Mouse (Mus musculus) thymus, postnatal 25 days (tissue): ENCODE measurements around the gene Gdf15.

Experiments
- DNase-seq: peaks from one replicate; pipeline ENCODE4 v3.0.0; 2022

The Gdf15 gene

GRCm38 (mm10) chr8:70627041-70627440, 5.2 kb downstream of the Gdf15 start:
- DNase-seq, result no peak

DNA sequence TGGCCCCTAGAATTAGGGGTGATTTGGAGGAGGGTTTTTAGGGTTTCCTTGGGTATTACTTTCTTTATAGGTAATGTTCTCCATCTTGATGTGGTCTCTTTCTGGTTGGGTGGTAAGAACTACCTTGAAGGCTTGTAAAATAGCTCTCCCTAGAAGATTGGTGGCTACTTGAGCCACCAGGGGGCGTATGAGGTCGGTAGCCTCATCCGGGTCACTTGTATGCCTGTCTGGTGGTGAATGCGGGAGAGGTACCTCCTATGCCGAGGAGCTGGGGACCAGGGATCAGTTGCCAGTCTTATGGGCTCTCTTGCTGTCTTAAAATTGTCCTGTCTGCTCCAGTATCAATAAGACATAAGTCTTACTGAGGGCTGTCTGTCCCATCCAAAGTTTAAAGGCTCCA, 7.2 kb downstream of the Gdf15 start:
- DNase-seq, result peak; percentile 56

DNA sequence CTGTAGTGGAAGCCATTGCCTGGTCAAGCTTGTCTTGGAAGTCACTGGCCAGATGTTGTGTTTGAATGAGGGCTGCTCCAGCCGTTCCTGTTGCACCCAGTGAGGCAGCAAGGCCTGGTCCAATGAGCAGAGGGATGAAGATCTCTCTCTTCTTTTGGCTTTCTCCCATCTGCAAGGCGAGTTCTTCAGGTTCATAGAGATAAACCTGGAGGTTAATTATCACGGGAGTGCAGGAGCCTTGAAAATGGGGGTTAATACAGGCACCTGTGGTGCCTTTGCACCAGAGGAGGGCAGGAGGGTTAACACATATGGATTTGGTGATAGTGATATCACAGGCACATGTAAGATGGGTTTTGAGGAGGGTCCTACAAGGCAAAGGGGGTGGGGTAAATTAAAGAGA, 10.0 kb downstream of the Gdf15 start:
- no peak for DNase-seq

- DNase-seq, result peak; percentile 42
Observed at GRCm38 (mm10) chr8:70618888-70619334, 13.3 kb downstream of the Gdf15 start.

GRCm38 (mm10) chr8:70617985-70618384, 14.3 kb downstream of the Gdf15 start:
- no peak for DNase-seq

DNA sequence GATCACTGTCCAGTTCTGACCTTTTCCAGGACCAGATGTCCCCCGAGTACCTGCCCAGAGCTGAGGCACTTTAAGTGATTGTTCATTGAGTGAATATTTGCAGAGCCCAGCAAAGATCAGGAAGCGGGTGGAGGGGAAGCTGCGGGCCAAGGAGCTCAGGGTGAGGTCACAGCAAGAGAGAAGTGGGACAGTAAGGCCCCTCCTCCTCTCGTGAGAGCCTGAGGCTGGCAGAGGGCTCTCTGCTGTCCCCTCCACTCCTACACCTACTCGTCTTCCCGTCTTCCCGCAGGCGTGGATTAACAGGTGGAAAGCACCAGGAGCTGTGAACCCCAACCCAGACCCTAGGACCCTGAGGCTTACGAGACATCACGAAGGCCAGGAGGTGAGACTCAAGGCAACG, 15.6 kb downstream of the Gdf15 start:
- no peak for DNase-seq

GRCm38 (mm10) chr8:70615894-70616293, 16.4 kb downstream of the Gdf15 start, which contains the start of gene Lrrc25:
Gene Lrrc25 (plus strand): TSS chr8:70616155.
- no peak for DNase-seq

- no peak for DNase-seq
Observed at GRCm38 (mm10) chr8:70615281-70615680, 17.0 kb downstream of the Gdf15 start.

GRCm38 (mm10) chr8:70614469-70614868, 17.8 kb downstream of the Gdf15 start:
- DNase-seq, result no peak

- DNase-seq, result no peak
Observed at GRCm38 (mm10) chr8:70613763-70614162, 18.5 kb downstream of the Gdf15 start.

DNA sequence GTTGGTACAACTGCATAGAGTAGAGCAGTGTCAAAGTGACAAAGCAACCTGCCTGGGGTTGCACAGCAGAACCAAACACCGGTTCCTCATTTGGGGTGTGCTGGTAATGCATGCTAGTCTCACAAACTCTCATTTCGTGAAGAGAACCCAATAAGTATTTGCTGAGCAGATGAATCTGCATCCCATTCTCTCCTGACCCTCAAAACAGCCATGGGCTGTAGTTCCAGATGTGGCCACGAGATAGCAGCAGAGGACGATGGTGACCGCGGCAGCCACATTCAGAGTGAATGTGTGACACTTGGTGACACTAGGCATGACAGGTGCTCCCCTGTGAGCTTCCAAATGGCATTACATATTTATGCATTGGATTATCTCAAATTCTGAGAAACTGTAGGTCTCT, 20.4 kb downstream of the Gdf15 start:
- peak; percentile 94 for DNase-seq

- peak; percentile 92 for DNase-seq
Observed at GRCm38 (mm10) chr8:70610796-70611771, 21.2 kb downstream of the Gdf15 start.

GRCm38 (mm10) chr8:70609849-70610795, 22.1 kb downstream of the Gdf15 start:
- peak; percentile 82 for DNase-seq

GRCm38 (mm10) chr8:70609368-70609848, 22.8 kb downstream of the Gdf15 start:
- peak; percentile 90 for DNase-seq

DNA sequence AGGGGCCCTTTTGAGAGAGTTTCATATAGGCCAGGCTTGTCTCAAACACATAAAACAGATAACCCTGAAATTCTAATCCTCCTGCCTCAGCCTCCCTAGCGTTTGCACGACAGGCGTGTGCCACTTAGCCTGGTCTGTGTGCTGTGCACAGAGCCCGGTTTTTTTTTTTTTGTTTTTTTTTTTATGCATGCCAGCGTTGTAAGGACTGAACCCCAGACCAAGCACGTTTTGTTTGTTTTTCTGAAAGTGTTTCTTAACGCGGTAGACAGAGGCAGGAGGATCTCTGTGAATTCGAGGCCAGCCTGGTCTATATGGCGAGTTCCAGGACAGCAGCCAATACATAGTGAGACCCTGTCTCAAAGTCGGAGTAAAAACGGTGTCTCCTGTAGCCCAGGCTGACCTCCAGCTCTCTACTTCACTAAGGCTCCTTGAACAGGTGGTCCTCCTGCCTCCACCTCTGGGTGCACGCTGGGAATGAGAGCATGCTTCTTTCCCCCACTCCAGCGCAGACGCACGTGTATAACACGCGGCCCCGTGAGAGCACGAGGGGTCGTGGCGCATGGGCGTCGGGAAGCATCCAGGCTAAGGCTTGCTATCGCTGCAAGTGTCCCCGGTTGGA, 23.4 kb downstream of the Gdf15 start, which contains the start of gene Ssbp4:
Gene Ssbp4, minus strand, starts transcription at position 124 of the 619 bp plus-strand sequence.
- DNase-seq, result no peak

DNA sequence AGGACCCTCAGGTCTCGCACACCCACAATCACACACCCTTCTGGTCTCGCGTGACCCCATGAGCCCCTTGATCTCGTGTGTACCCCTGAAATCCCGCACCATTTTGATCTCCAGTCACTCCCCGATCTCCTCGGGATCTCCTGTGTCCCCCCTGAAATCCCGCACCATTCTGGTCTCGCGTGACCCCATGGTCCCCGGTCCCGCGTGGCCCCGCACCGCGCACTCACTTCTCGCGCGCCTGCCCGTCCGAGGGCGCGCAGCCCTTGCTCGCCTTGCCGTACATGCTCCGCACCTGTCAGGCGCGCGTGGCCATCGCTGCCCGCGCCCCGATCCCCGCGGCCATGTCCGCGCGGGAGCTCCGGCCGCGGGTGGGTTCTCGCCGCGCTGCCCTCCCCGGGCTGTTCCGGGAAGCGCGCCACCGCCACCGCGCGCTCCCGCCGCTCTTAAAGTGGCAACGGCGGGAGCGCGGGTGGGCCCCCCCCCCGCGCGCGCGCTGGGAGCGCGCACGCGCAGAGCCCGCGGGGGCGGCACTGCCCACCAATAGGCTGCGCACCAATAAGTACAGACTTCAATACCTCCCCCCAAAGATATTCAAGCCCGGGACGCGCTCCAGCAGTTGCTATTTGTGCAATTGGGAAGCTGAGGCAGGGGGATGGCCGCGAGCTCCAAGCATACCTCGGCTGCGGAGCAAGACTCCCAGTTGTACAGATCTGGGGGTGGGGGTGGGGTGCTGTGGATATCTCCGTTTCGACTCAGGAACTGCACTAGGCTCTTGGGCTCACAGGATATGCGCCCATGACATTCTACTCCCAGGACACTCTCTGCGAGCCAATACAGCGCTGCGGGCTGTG, 24.1 kb downstream of the Gdf15 start:
- peak; percentile 62 for DNase-seq

GRCm38 (mm10) chr8:70607603-70607897, 24.7 kb downstream of the Gdf15 start:
- DNase-seq, result no peak

GRCm38 (mm10) chr8:70606780-70607602, 25.3 kb downstream of the Gdf15 start:
- DNase-seq, result no peak

- DNase-seq, result no peak
Observed at GRCm38 (mm10) chr8:70605871-70606779, 26.1 kb downstream of the Gdf15 start.

DNA sequence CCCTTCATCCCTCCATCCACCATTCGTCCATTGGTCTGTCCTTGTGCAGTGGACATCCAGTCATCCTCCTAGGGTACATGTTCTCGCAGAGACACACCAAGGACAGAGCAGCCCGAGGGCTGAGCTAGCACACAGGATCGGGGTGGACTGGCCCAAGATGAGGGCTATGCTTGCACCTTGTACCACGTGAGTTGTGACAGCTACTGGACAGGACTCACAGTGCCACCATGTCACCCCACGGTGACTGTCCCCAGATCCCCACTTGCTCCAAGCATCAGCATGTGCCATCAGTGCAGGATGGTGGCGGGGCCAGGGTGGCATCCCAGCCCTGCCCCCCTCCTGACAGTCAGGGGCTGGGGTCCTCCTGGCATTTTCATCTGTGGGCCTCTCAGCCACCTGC, 27.7 kb downstream of the Gdf15 start:
- no peak for DNase-seq
